Mouse (Mus musculus) kidney, adult 18-20 months (tissue): ENCODE results near the gene G3bp2.
A peak's percentile ranks its signal among the peaks of the same experiment; 100 is the strongest.
"Not testable (repeated sequence)": the region's sequence is repeated elsewhere in the genome, so short reads cannot be mapped to it uniquely, and the experiment has no call there.

Experiments used
- DNase-seq: peaks from one replicate; pipeline ENCODE4 v3.0.0; 2021

G3bp2 gene

DNA sequence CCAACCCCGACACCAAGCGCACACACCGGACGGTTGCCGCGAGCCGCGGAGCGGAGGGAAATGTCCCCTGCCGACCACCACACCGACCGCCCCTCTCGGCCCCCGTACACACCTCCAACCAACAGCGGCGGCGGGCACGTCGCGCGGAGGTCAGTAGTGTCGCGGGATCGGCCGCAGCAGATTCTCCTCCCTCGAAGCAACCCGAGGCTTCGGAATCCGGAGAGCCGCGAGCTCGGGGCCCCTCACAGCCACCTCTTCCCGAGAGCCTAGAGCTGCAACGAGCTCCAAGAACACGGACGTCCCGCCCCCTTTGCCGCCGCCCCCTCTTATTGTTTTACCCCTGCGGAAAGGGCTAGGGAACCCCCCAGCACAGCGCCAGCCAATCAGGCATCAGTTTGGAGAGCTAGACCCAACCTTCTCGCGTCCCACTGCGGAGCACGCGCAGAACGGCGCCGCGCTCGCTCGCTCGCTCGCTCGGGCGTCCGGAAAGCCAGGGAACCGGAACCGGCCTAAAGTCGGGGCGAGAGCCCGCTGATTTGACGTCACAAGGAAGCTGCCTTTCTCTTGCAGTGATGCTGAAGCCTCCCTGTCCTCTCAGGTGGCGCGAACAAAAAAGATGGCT lies at the start of gene G3bp2:
Gene G3bp2 (minus strand): TSS at position 303 of the 622 bp plus-strand sequence.
- peak; percentile 97 for DNase-seq

DNA sequence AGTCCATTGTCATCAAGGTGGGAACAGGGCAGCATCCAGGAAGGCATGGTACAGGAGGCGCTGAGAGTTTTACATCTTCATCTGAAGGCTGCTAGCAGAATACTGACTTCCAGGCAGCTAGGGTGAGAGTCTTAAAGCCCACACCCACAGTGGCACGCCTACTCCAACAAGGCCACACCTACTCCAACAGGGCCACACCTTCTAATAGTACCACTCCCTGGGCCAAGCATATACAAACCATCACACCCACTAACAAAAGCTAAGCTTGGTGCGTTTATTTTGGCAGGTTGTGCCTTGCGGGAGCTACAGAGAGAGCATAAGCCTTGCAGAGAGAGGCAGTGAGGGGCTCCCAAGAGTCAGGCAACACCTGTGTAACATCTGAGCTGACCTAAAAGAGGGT lies 49.5 kb upstream of the G3bp2 start:
- not testable (repeated sequence) for DNase-seq

DNA sequence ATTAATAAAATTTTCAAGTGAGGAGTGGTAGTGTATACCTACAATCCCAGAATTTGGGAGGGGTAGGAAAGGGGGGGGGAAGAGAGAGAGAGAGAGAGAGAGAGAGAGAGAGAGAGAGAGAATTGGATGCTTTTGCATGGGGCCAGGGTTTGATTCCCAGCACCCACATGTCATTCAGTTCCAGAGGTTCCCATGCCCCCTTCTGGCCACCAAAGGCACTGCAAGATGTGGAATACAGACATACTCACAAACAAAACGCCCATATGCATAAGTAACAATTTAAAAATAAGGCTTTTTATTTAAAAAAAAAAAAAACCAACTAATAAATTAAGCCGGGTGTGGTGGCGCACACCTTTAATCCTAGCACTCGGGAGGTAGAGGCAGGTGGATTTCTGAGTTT lies 48.6 kb upstream of the G3bp2 start:
- no peak for DNase-seq

- DNase-seq, result no peak
Measured at GRCm38 (mm10) chr5:92130040-92130682, 46.6 kb upstream of the G3bp2 start.

- DNase-seq, result no peak
Measured at GRCm38 (mm10) chr5:92129321-92129768, 45.8 kb upstream of the G3bp2 start.

GRCm38 (mm10) chr5:92128570-92128969 lies 45.1 kb upstream of the G3bp2 start:
- no peak for DNase-seq

DNA sequence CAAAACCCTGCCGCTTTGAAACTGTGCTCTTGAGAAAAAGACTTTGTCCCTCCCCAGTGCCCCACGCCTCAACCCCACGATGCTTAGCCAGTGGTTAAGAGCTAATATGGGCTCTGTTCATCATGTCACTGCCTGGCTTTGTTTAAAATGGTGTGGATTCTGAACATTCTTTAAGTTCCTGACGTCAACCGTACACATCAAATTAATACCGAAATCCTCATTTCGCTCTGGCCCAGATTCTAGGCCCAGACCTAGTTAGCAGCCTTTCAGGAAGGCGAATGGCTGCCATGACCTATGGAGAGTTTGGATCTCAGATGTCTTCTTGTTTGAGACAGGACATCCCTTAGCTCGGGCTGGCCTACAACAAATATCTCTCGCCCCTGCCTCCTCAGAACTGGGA lies 44.2 kb upstream of the G3bp2 start:
- DNase-seq, result no peak

DNA sequence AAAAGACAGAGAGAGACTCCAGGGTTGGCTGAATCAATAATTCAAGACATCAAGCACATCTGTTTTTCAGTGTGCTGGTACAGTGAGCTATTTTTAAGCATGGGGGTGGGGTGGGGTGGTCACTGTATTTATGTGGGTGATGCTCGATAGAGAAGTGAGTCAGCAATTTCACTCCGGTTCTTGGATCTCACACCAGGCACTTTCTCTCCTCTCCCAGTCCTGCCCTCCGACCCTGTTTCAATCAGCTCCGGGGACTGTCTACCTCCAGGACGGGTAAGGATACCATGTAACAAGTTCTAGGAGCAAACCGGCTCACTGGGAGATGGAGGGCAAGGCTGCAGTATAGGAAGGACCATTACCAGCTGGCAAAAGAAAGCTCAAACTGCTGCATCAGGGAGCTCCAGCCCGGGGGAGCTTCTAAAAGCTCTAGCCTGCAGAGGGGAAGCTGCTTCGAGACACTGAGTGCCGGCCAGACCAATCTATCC lies 43.7 kb upstream of the G3bp2 start:
- no peak for DNase-seq

DNA sequence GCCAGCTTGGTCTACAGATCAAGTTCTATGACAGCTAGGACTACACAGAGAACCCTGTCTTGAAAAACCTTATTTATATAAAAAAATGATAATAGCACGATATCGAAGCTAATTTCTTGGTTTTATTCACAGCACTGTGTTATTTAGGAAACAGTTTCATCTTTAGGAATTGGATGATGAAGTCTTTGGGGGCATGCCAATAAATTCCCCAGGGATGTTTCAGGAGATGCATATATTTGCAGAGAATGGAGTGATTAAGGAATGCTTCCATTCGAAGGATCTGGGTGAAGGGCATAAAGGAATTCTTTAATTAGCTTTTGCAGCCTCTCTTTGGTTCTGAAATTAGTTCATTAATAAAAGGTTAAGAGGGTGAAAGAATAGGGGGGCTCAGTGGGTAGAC lies 41.9 kb upstream of the G3bp2 start:
- no peak for DNase-seq

DNA sequence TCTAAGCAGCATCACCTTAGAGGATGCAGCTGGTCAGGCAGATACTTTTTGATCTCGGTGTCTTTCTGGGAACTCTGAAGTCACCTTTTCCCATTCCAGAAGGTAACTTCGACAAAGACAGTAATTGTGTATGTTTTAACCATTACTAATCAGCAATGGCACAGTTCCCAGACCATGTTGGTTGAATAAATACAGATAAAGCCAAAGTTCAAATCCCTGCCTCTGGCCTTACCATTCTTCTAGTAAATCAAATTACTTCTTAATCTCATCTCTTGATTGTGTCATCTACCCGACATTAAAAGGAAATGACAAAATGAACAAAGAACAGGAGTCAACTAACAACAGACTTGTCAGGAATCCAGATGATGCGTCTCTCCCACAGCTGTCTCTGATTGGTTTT lies 38.1 kb upstream of the G3bp2 start:
- no peak for DNase-seq

GRCm38 (mm10) chr5:92117823-92118403 lies 34.4 kb upstream of the G3bp2 start:
- DNase-seq, result peak; percentile 73

DNA sequence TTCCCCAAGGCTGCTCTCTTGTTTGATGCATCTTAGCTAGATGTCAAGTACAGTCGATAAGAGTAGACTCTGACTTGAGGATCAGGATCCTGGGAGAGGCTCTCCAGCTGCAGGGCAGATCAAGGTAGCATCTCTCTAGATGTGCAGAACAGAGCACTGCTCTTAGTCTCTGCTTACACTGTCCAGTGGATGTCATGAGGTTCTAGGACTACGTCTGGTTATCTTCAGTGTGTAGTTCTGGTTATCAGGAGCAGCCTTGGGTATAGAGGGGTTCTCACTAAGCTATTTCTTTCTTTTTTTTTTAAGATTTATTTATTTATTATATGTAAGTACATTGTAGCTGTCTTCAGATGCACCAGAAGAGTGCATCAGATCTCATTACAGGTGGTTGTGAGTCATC lies 31.4 kb upstream of the G3bp2 start:
- DNase-seq, result no peak

DNA sequence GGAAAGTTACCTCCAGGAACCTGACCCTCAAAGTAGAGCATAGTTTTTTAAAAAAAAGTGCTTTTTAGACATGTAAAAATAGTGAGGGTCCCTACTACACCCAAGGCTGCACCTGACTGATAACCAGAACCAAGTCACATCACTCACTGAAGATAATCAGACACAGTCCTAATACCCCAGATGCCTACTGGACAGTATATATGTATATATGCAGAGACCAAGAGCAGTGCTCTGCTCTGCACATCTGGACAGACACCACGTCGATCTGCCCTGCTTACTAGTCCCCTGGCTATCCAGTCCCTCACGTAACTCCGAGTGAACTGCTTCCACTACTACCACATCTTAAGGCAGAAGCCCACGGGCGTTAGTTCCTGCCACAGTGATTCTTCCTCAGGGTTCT lies 30.7 kb upstream of the G3bp2 start:
- DNase-seq, result no peak

- no peak for DNase-seq
Measured at GRCm38 (mm10) chr5:92113484-92113883, 30.0 kb upstream of the G3bp2 start.

GRCm38 (mm10) chr5:92112585-92112984 lies 29.1 kb upstream of the G3bp2 start:
- no peak for DNase-seq

GRCm38 (mm10) chr5:92112175-92112574 lies 28.7 kb upstream of the G3bp2 start:
- no peak for DNase-seq

- DNase-seq, result peak; percentile 23
Measured at GRCm38 (mm10) chr5:92110818-92111355, 27.4 kb upstream of the G3bp2 start.

DNA sequence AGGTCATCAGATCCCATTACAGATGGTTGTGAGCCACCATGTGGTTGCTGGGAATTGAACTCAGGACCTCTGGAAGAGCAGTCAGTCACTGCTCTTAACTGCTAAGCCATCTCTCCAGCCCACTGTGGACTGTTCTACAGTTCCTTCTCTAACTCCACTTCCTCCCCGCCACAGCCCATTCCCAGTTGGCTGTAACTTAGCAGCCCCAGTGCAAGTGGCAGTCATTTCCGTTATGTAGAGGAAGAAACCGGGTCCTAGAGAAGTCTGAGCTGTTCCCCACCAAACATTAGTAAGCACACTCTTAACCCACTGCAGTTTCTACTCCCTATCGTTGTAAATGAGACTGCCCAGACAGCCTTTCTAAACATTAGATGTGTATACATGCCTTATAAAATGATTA lies 23.8 kb upstream of the G3bp2 start:
- no peak for DNase-seq

GRCm38 (mm10) chr5:92106327-92107125 lies 23.0 kb upstream of the G3bp2 start:
- peak; percentile 19 for DNase-seq

DNA sequence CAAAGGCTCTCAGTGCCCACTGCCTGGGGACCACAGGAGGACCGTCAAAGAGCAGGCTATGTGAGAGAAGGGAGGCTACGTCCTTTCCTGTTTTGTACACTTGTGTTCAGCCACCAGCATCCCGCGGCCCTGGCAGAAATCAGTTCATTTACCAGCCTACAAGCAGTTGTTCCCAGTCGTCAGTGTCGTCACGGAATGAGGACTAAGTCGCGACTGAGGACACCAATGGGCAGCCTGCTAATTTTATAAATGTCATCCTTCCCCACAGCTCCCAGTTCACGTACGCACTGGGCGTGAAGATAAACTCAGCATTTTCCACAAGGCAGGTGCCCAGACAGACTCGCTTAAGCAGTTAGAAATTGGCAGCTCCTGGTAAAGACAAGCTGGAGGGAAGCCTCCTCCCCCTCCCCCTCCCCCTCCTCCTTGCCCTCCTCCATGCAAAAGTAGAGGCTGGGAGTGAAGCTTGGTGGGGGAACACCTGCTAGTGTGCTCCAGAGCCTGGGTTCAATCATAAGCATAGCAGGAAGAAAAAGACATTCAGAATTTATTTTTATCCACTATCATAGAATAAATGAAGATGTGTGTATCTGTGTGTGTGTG lies 20.4 kb upstream of the G3bp2 start:
- DNase-seq, result no peak

DNA sequence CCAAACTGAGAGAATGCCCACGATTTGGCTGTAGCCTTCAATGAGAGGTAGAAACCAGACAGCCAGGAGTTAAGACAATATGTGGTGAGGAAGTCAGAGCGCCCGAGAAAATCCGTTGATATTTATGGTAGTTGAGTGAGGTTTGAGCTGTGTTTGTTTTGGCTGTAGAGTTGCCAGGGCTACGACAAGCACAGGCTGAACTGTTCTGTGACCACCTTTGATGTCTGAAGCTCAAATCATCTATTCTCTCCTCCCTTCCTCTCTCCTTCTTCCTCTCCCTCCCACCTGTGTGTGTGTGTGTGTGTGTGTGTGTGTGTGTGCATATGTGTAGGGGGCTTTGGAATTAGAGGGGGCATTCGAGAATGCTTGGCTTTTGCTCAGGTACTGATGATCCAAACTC lies 19.5 kb upstream of the G3bp2 start:
- no peak for DNase-seq

GRCm38 (mm10) chr5:92101601-92102000 lies 18.1 kb upstream of the G3bp2 start:
- no peak for DNase-seq
